Mouse (Mus musculus) CD4-positive, CD25-positive, alpha-beta regulatory T cell, adult 2 months (primary cell): ENCODE results near the gene Kdelr3.

ENCODE experiments used
- DNase-seq: peaks from one replicate; pipeline ENCODE4 v3.0.0-alpha.2; 2012; ENCODE audit warnings: low read depth, low spot score

Gene Kdelr3

GRCm38 (mm10) chr15:79511553-79512320 lies 4.5 kb upstream of the Kdelr3 start:
- DNase-seq = peak; percentile 47

- DNase-seq = no peak
These were observed 2.3 kb upstream of the Kdelr3 start for GRCm38 (mm10) chr15:79513940-79514339.

GRCm38 (mm10) chr15:79517710-79518109 lies 1.5 kb downstream of the Kdelr3 start:
- DNase-seq = no peak

DNA sequence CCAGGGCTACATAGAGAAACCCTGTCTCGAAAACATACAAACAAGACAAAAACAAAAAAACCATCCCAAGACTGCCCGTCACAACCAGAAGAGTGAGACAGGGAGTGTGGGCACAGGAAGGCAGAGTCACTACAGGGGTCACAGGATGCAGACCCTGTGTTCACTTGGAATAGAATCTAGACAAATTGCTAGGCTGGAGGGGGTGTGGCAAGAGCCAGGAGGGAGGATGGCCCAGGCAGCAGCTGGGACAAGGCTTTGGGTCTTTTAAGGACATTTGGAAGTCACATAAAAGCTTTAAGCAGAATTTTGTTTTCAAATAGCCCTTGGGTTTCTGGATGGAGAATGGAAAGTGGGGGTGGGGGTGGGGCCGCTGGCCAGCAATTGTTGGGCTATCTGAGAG lies 2.4 kb downstream of the Kdelr3 start:
- DNase-seq = no peak

DNA sequence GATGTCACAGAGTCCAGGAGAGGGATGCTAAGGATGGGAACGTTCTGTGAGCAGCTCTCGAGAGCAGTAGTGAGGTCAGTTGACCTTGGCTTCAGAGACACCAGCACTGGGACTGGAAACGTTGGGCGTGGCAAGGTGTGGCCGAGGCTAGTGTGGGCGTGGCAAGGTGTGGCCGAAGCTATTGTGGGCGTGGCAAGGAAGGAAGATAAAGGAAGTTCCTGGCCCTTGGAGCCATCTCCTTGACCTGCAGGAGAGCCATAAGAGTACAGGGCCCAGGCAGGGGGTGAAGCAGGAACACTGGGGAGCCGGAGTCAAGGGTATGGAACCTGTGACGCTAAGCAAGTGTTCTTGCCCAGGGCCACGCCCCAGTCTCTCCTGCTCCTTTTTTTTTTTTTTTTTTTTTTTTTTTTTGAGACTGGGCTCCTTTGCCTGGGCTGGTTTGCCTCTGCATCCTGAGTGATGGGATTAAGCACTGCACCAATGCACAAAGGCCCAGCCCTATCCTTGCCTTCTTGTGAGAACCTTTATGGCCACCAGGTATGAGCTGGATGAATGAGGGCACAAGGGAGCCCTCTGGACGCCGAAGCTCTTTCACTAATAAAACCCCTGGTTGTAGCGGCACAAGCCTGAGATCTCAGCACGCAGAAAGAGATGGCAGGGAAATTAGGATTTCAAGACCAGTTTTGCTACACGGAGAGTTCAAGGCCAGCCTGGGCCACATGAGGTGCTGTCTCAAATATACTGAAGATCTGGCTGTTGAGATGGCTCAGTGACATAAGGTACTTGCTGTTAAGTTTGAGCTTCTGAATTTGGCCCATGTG lies 3.4 kb downstream of the Kdelr3 start:
- no peak for DNase-seq

DNA sequence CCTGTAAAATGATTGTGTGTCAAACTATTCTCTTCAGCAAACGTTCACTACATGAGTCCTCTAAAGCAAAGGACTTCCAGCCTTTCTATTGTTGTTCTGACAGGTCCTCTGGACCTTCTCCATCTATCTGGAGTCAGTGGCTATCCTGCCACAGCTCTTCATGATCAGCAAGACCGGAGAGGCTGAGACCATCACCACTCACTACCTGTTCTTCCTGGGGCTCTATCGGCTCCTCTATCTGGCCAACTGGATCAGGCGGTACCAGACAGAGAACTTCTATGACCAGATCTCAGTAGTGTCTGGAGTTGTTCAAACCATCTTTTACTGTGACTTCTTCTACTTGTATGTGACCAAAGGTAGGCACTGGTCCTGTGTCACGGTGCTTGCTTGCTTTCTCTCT lies 9.4 kb downstream of the Kdelr3 start:
- no peak for DNase-seq

- DNase-seq = no peak
These were observed 10.0 kb downstream of the Kdelr3 start for GRCm38 (mm10) chr15:79525979-79526768.

GRCm38 (mm10) chr15:79527192-79527591 lies 11.0 kb downstream of the Kdelr3 start:
- no peak for DNase-seq

GRCm38 (mm10) chr15:79527991-79528639 lies 11.9 kb downstream of the Kdelr3 start:
- DNase-seq = no peak

DNA sequence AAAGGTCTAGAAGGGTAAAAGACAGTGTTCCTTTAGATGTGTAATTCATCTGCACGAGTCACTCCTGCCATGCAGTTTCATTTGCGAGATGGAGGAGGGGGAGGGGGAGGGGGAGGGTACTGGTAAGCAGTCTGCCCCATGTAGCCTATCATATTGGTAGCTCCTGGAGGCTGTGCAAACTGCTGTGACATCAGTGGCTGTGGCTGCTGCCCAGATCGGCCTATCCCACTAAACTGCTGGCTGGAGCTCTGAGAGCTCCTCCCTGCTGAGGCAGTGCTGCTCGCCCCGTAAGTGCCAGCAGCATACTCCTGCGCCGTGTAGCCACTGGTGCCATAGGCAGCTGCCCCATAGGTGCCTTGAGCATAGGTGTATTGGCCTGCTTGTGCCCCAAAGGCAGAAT lies 13.7 kb downstream of the Kdelr3 start:
- no peak for DNase-seq

DNA sequence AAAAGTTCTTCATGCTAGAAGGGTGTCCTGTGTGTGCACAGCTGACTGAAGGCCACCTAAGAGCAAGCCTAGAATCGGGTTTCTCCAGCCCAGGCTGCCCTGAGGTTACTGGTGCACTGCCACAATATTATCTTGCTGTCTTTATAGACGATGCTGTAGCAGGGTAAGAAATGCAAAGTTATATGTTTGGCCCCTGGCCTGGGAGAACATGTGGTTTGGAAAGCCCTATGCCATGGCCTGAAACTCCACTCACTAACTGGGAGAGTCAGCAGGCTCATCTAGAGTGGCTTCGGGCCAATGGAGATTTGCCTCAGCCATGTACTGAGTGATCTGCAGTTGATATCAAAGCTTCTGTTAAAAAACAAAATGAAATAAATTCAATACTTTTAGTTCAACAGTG lies 17.6 kb downstream of the Kdelr3 start:
- DNase-seq = no peak

- no peak for DNase-seq
These were observed 27.8 kb downstream of the Kdelr3 start for GRCm38 (mm10) chr15:79543968-79544367.

DNA sequence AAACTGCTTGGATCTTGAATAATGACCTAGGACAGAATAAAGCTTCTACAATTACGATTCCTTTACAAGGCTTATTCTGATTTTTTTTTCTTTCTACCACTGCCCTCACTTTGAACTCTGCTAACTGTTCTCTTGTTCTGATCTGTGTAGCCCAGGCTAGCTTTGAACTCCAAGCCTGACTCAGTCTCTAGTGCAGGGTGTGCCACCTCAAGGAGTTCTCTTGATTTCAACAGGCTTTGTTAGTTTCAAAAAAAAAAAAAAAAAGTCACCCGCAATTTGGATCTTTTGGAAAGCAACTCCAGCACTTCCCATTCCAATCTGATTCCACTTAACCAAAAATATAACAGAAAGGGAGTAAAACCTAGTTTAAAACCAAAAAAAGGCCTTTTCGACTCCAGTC lies 29.3 kb downstream of the Kdelr3 start:
- no peak for DNase-seq

- DNase-seq = peak; percentile 74
These were observed 29.7 kb downstream of the Kdelr3 start for GRCm38 (mm10) chr15:79545921-79546399.

DNA sequence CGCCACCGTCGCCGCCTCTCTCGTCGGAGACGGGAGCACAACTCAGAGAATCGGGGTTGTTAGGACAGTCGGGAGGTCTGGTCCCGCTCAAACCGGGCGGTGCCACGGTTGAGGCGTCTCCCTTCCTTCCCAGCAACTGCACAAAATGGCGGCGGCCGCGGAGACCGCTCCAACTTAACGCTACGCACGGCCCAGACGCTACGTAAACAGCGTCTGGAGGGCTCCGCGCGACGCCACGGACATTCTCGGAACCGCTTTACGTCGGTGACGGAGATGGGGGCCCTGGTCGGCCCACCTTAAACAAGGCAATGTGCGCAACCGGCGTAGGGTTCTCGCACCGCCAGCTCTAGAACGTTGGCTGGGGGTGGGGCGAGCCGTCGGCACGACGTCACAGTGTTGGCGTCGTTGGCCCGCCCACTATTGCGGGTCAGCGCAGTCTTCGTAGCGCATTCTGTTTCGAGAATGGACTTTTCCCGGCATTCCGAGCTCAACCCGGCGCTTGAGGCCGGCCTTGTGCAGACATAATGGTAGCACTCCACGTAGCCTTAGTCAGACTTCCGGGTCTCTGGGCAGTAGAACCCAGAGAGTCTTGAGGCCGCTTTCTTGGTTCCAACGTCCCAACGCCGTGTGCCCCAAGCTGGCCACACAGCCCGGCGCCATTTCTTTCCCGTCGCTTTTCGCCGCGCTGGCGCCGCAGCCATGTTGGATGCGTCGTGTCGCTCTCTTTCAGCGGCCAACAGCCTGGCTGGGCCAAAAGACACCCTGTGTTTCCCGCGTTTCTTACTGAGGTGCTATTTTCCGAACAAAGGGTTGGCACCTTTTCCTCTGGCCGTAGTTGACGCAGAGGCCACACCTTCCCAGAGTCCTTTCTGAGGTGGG lies 30.4 kb downstream of the Kdelr3 start, which contains the start of gene Ddx17:
Gene Ddx17, minus strand, starts transcription at position 332 of the 879 bp plus-strand sequence.
- peak; percentile 99 for DNase-seq

- no peak for DNase-seq
These were observed 31.1 kb downstream of the Kdelr3 start for GRCm38 (mm10) chr15:79547289-79547820.

GRCm38 (mm10) chr15:79548226-79548625 lies 32.0 kb downstream of the Kdelr3 start:
- DNase-seq = no peak

- no peak for DNase-seq
These were observed 36.4 kb downstream of the Kdelr3 start for GRCm38 (mm10) chr15:79552566-79552965.

DNA sequence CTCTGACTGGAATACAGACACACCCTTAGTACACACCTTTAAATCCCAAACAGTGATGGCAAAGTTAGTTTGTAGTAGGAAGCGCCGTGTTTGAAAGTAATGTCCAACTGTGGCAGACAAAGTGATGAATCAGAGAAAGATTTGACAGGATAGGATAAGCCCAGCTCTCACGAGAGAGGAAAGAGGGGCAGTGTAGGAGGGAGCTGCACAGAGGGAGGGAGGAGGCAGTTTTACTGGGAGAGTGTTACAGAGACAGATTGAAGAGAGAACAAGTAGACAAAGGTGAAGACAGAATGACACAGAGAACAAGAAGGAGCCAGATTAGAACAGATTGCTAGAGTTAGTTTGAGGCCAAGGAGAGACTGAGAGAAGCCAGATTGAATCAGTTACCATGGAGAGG lies 43.4 kb downstream of the Kdelr3 start:
- DNase-seq = no peak

DNA sequence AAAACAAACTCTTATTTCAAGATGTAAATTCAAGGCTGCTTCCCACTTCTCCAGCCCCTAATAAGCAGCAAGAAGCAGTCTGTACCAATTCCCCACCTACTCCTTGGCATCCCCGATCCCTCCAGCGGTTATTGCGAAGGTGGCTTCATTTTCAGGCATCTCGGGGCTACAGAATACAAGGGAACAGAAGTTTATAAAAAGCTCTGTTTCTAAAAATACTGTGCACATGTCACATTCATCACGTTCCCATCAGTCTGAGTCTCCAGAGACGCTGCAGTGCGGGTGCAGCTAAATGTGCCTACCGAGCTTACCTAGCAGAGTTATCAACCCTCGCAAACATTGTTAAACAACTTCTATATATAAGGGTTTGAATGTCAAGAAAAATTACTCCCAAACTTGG lies 46.2 kb downstream of the Kdelr3 start:
- DNase-seq = no peak
